ENCODE assay signal across 7 mouse cellular contexts in genomic region chr5:146220879-146221714, GRCm38 (mm10). TPM values are rescaled to one million over a fixed set of nuclear protein-coding genes. Genes with fewer than 3 reads are reported as not detected.
DNase-seq lines count a peak whose midpoint lies in the region; ATAC-seq lines count a peak whose summit lies in the region.

TSS of gene Rnf6 (minus strand) at chr5:146221555.

- WGBS in intestine, embryonic 16.5 days, result under 1% methylated on average over 67 of the region's 67 CpGs
- under 1% methylated on average over 66 of the region's 67 CpGs for WGBS in midbrain, embryonic 11.5 days

- intact Hi-C loops in left cerebral cortex, postnatal 36 days (cut with DNase I), result loop anchor here (5.0 kb wide), 1 partner anchor 156 kb away; no protein-coding TSS in a partner anchor

- peak; percentile 100 for ATAC-seq in intestine, embryonic 16.5 days
- peak; percentile 100 for ATAC-seq in midbrain, embryonic 11.5 days (ENCODE audit: low FRiP score)

- H3K36me3 ChIP-seq in intestine, embryonic 16.5 days (ENCODE audit: control insufficient read depth, insufficient read depth, low read length), result no peaks in the 10 kb centered on the region
- peaks cover 5% of the 10 kb centered on the region; the same call in 1 of the 2 replicates for H3K36me3 ChIP-seq in midbrain, embryonic 11.5 days (ENCODE audit: control insufficient read depth, insufficient read depth, low read length)

- peaks cover 9% of the 10 kb centered on the region for H3K4me1 ChIP-seq in intestine, embryonic 16.5 days (ENCODE audit: control insufficient read depth, insufficient read depth, low read length)
- H3K4me1 ChIP-seq in midbrain, embryonic 11.5 days (ENCODE audit: control insufficient read depth, insufficient read depth, low read length), result peaks cover 4% of the 10 kb centered on the region; the same call in 1 of the 2 replicates

- H3K27me3 ChIP-seq in intestine, embryonic 16.5 days (replicated peaks; ENCODE audit: control insufficient read depth, insufficient read depth, low read length), result no peaks in the 10 kb centered on the region
- H3K27me3 ChIP-seq in midbrain, embryonic 11.5 days (ENCODE audit: control insufficient read depth, insufficient read depth, low read length), result no peaks in the 10 kb centered on the region

- DNase-seq in adrenal gland, adult 8-10 months, result peak; percentile 95
- peak; percentile 95 for DNase-seq in embryo, embryonic 9.5 days (ENCODE audit: extremely low spot score)
- DNase-seq in gastrocnemius, postnatal 4 days (ENCODE audit: low spot score in 2 of 2), result peak; percentile 82 to 95
- DNase-seq in left cerebral cortex, postnatal 36 days (ENCODE audit: low spot score in 2 of 2), result peak; percentile 90 to 92
- peak; percentile 99 for DNase-seq in midbrain, embryonic 11.5 days (ENCODE audit: low spot score, missing footprints)
- DNase-seq in skeletal muscle tissue, adult 2 months (ENCODE audit: low read depth, low spot score), result peak; percentile 95

- no peaks in the 10 kb centered on the region for H3K9me3 ChIP-seq in intestine, embryonic 16.5 days (ENCODE audit: control insufficient read depth, low read length)
- H3K9me3 ChIP-seq in midbrain, embryonic 11.5 days (ENCODE audit: control insufficient read depth, low read length), result no peaks in the 10 kb centered on the region

- peak within 1 kb of the TSS; percentile 88 for H3K4me3 ChIP-seq in intestine, embryonic 16.5 days (ENCODE audit: low read length)
- H3K4me3 ChIP-seq in midbrain, embryonic 11.5 days (ENCODE audit: low read depth, low read length), result peak within 1 kb of the TSS; percentile 65

- H3K9ac ChIP-seq in intestine, embryonic 16.5 days (ENCODE audit: low read depth, low read length), result peak within 1 kb of the TSS; percentile 93
- H3K9ac ChIP-seq in midbrain, embryonic 11.5 days (ENCODE audit: low read length), result peak within 1 kb of the TSS; percentile 92

- peak within 1 kb of the TSS; percentile 67 for H3K4me2 ChIP-seq in intestine, embryonic 16.5 days (ENCODE audit: low read depth, low read length)
- peak within 1 kb of the TSS; percentile 59 for H3K4me2 ChIP-seq in midbrain, embryonic 11.5 days

- peak within 1 kb of the TSS; percentile 100 for H3K27ac ChIP-seq in intestine, embryonic 16.5 days (ENCODE audit: low read length)
- H3K27ac ChIP-seq in midbrain, embryonic 11.5 days (ENCODE audit: low read depth, low read length), result peak within 1 kb of the TSS; percentile 94

RNA-seq across cellular contexts. Expression of gene Rnf6, which starts in this region (rescaled TPM):
- total RNA-seq in adrenal gland, adult 8-10 months (2022), result 10 to 100 TPM; 48.8 to 67.7 (median 62.8) TPM
- total RNA-seq in gastrocnemius, postnatal 4 days (2021), result 10 to 100 TPM; 36.8 to 46.9 TPM
- 53.0 and 56.0 TPM in 2 replicates for polyA plus RNA-seq in intestine, embryonic 16.5 days (2015; fragmentation: Nextera tagmentation; extraction: Ambion mirVana)
- 10 to 100 TPM; 67.1 to 75.2 TPM for total RNA-seq in left cerebral cortex, postnatal 36 days (2021)
- 21.9 and 24.2 TPM in 2 replicates for polyA plus RNA-seq in midbrain, embryonic 11.5 days (2014; fragmentation: Nextera tagmentation; extraction: Ambion mirVana)

Comparison
In these comparisons a context has a peak if more than half of its experiments do, and no peak if none do; other contexts are left out.
1. Peak in every context shown above with its lines: DNase-seq, ATAC-seq, H3K4me3 ChIP-seq and H3K27ac ChIP-seq.